ENCODE assay signal across 18 mouse cellular contexts in genomic region chr14:121915621-121916020, GRCm38 (mm10). TPM values are rescaled to one million over a fixed set of nuclear protein-coding genes. Genes with fewer than 3 reads are reported as not detected.
A peak's percentile ranks its signal among the peaks of the same experiment; 100 is the strongest.
DNase-seq lines count a peak whose midpoint lies in the region; ATAC-seq and TF ChIP-seq lines count a peak whose summit lies in the region.
"Had no signal": no experiment of that assay in that cellular context is flagged by ENCODE, and none has a peak within 500 bp of the region (broad histone marks: within the 10 kb centered on the region; RNA-seq: fewer than 3 reads in every experiment).

TSS of gene Gpr18 (minus strand) at chr14:121915781.

- DNase-seq in spleen, adult 18-20 months, result peak; percentile 60 to 62
- no peak for DNase-seq in spleen, adult 12 weeks (ENCODE audit: low spot score)
- DNase-seq in induced T-regulatory cell, adult 2 months (ENCODE audit: low read depth), result peak; percentile 92
- DNase-seq in adrenal gland, postnatal 14 days, result no peak
- DNase-seq in layer of hippocampus, adult 9-11 months, result no peak
- no peak for DNase-seq in urinary bladder, postnatal 14 days (ENCODE audit: low spot score)
- DNase-seq: cerebellum, postnatal 14 days; gastrocnemius, postnatal 14 days; kidney, postnatal 4 days; liver, embryonic 13.5 days had no signal

- TF ChIP-seq POLR2A in small intestine, adult 2 months (IDR thresholded peaks at IDR 0.05; ENCODE audit: low read depth, low read length), result no peak; the same call in 1 of the 2 replicates

- H3K9ac ChIP-seq in intestine, embryonic 15.5 days, result no peak within 1 kb of the TSS
- H3K9ac ChIP-seq: heart, embryonic 15.5 days; liver, embryonic 13.5 days; midbrain, embryonic 12.5 days; neural tube, embryonic 15.5 days had no signal

- no peak within 1 kb of the TSS for H3K4me2 ChIP-seq in intestine, embryonic 15.5 days (replicated peaks)
- H3K4me2 ChIP-seq: heart, embryonic 15.5 days; liver, embryonic 13.5 days; midbrain, embryonic 12.5 days; neural tube, embryonic 15.5 days had no signal

- no peak for TF ChIP-seq CTCF in small intestine, adult 2 months (IDR thresholded peaks at IDR 0.05; ENCODE audit: extremely low read depth, insufficient read length, insufficient replicate concordance, low read depth, low read length)

- 59% methylated on average over 8 of the region's 8 CpGs for WGBS in small intestine, adult 2 months
- 59% methylated on average over 8 of the region's 8 CpGs for WGBS in intestine, embryonic 15.5 days

- no peaks in the 10 kb centered on the region for H3K9me3 ChIP-seq in intestine, embryonic 15.5 days
- H3K9me3 ChIP-seq: heart, embryonic 15.5 days; liver, embryonic 13.5 days; midbrain, embryonic 12.5 days; neural tube, embryonic 15.5 days had no signal

- no peaks in the 10 kb centered on the region for H3K27me3 ChIP-seq in small intestine, adult 2 months (ENCODE audit: control insufficient read depth, insufficient read depth, low read length)
- no peaks in the 10 kb centered on the region for H3K27me3 ChIP-seq in intestine, embryonic 15.5 days (replicated peaks)
- H3K27me3 ChIP-seq: heart, embryonic 15.5 days; liver, embryonic 13.5 days; midbrain, embryonic 12.5 days; neural tube, embryonic 15.5 days had no signal

- H3K36me3 ChIP-seq in small intestine, adult 2 months (ENCODE audit: control insufficient read depth, insufficient read depth, low read length), result peaks cover 13% of the 10 kb centered on the region; the same call in 1 of the 2 replicates
- H3K36me3 ChIP-seq in intestine, embryonic 15.5 days, result 0 out of 2 replicates have a peak, but pooled peaks cover 9% of the 10 kb centered on the region

- peak within 1 kb of the TSS; percentile 73 for H3K27ac ChIP-seq in small intestine, adult 2 months (ENCODE audit: insufficient read depth, low read depth, low read length)
- no peak within 1 kb of the TSS for H3K27ac ChIP-seq in intestine, embryonic 15.5 days
- H3K27ac ChIP-seq: heart, embryonic 15.5 days; hindbrain, postnatal 0 days; liver, embryonic 13.5 days; midbrain, embryonic 12.5 days; neural tube, embryonic 15.5 days had no signal

- H3K4me1 ChIP-seq in small intestine, adult 2 months (ENCODE audit: control insufficient read depth, insufficient read depth, insufficient read length, low read length), result peaks cover 4% of the 10 kb centered on the region
- peaks cover 3% of the 10 kb centered on the region; the same call in 1 of the 2 replicates for H3K4me1 ChIP-seq in intestine, embryonic 15.5 days (replicated peaks)
- H3K4me1 ChIP-seq: midbrain, embryonic 12.5 days; neural tube, embryonic 15.5 days had no signal

- peak within 1 kb of the TSS; percentile 54 for H3K4me3 ChIP-seq in small intestine, adult 2 months (ENCODE audit: low read depth, low read length)
- no peak within 1 kb of the TSS for H3K4me3 ChIP-seq in intestine, embryonic 15.5 days (replicated peaks)
- H3K4me3 ChIP-seq: heart, embryonic 15.5 days; liver, embryonic 13.5 days; midbrain, embryonic 12.5 days; neural tube, embryonic 15.5 days had no signal

- ATAC-seq in intestine, embryonic 15.5 days, result no peak
- ATAC-seq: forebrain, embryonic 14.5 days; hindbrain, postnatal 0 days had no signal

RNA-seq across cellular contexts. Expression of gene Gpr18, which starts in this region (rescaled TPM):
- 5.6 and 7.5 TPM in 2 replicates for polyA plus RNA-seq in small intestine, adult 2 months (2012; rRNA removed)
- 0.67 and 5.2 TPM in 2 replicates for total RNA-seq in adrenal gland, postnatal 14 days (2021)
- polyA plus RNA-seq in intestine, embryonic 15.5 days (2015; fragmentation: Nextera tagmentation; extraction: Ambion mirVana), result 0.29 and 0.34 TPM in 2 replicates
- total RNA-seq: gastrocnemius, postnatal 14 days; hindbrain, postnatal 0 days had no signal
- polyA plus RNA-seq: brain, embryonic 14.5 days; forebrain, embryonic 14.5 days; hindbrain, postnatal 0 days; liver, embryonic 13.5 days; neural tube, embryonic 15.5 days had no signal

Comparison
In these comparisons a context has a peak if more than half of its experiments do, and no peak if none do; other contexts are left out.
1. DNase-seq: peak in spleen, adult 18-20 months (2 of 2) and induced T-regulatory cell, adult 2 months (single experiment); none in spleen, adult 12 weeks (single experiment), adrenal gland, postnatal 14 days (single experiment), layer of hippocampus, adult 9-11 months (single experiment) and urinary bladder, postnatal 14 days (single experiment).